Mouse (Mus musculus): Measurements from ENCODE around the gene Kcnb1. TPM values are rescaled to one million over a fixed set of nuclear protein-coding genes. Genes with fewer than 3 reads are reported as not detected.

Gene Kcnb1
- polyA plus RNA-seq, 1 experiment, result 6.7 TPM

GRCm38 (mm10) chr2:167163600-167163999 lies 26.4 kb downstream of the Kcnb1 start:
- no peak for DNase-seq (ENCODE audit: low spot score)

- no peak for DNase-seq (ENCODE audit: low spot score)
Measured at GRCm38 (mm10) chr2:167163134-167163533, 26.8 kb downstream of the Kcnb1 start.

GRCm38 (mm10) chr2:167162516-167163021 lies 27.4 kb downstream of the Kcnb1 start:
- DNase-seq (ENCODE audit: low spot score), result no peak

GRCm38 (mm10) chr2:167159721-167160120 lies 30.2 kb downstream of the Kcnb1 start:
- DNase-seq (ENCODE audit: low spot score), result no peak

- no peak for DNase-seq (ENCODE audit: low spot score)
Measured at GRCm38 (mm10) chr2:167158780-167159179, 31.2 kb downstream of the Kcnb1 start.

- DNase-seq (ENCODE audit: low spot score), result no peak
Measured at GRCm38 (mm10) chr2:167156118-167156715, 33.7 kb downstream of the Kcnb1 start.

- DNase-seq (ENCODE audit: low spot score), result no peak
Measured at GRCm38 (mm10) chr2:167155541-167155973, 34.4 kb downstream of the Kcnb1 start.

GRCm38 (mm10) chr2:167150880-167151279 lies 39.1 kb downstream of the Kcnb1 start:
- DNase-seq (ENCODE audit: low spot score), result no peak

GRCm38 (mm10) chr2:167150135-167150534 lies 39.8 kb downstream of the Kcnb1 start:
- no peak for DNase-seq (ENCODE audit: low spot score)

GRCm38 (mm10) chr2:167149035-167149434 lies 40.9 kb downstream of the Kcnb1 start:
- DNase-seq (ENCODE audit: low spot score), result no peak

GRCm38 (mm10) chr2:167147708-167148107 lies 42.2 kb downstream of the Kcnb1 start:
- DNase-seq (ENCODE audit: low spot score), result no peak

- no peak for DNase-seq (ENCODE audit: low spot score)
Measured at GRCm38 (mm10) chr2:167145904-167146303, 44.1 kb downstream of the Kcnb1 start.

- DNase-seq (ENCODE audit: low spot score), result no peak
Measured at GRCm38 (mm10) chr2:167144439-167145307, 45.3 kb downstream of the Kcnb1 start.

- DNase-seq (ENCODE audit: low spot score), result no peak
Measured at GRCm38 (mm10) chr2:167143914-167144313, 46.0 kb downstream of the Kcnb1 start.

GRCm38 (mm10) chr2:167142282-167142681 lies 47.7 kb downstream of the Kcnb1 start:
- no peak for DNase-seq (ENCODE audit: low spot score)

GRCm38 (mm10) chr2:167141810-167142209 lies 48.1 kb downstream of the Kcnb1 start:
- DNase-seq (ENCODE audit: low spot score), result no peak

- no peak for DNase-seq (ENCODE audit: low spot score)
Measured at GRCm38 (mm10) chr2:167139801-167140269, 50.1 kb downstream of the Kcnb1 start.

GRCm38 (mm10) chr2:167138611-167139010 lies 51.3 kb downstream of the Kcnb1 start:
- no peak for DNase-seq (ENCODE audit: low spot score)

GRCm38 (mm10) chr2:167136909-167137308 lies 53.0 kb downstream of the Kcnb1 start:
- no peak for DNase-seq (ENCODE audit: low spot score)

- no peak for DNase-seq (ENCODE audit: low spot score)
Measured at GRCm38 (mm10) chr2:167132041-167132440, 57.9 kb downstream of the Kcnb1 start.

- DNase-seq (ENCODE audit: low spot score), result no peak
Measured at GRCm38 (mm10) chr2:167130050-167130770, 59.7 kb downstream of the Kcnb1 start.

- DNase-seq (ENCODE audit: low spot score), result no peak
Measured at GRCm38 (mm10) chr2:167129608-167129955, 60.4 kb downstream of the Kcnb1 start.

Data from urinary bladder, adult 2 months (tissue).